Mouse (Mus musculus): ENCODE data around the gene Cdadc1. TPM values are rescaled to one million over a fixed set of nuclear protein-coding genes. Genes with fewer than 3 reads are reported as not detected.

The Cdadc1 gene
- polyA plus RNA-seq, 1 experiment from 2014 or later: 32.0 TPM

DNA sequence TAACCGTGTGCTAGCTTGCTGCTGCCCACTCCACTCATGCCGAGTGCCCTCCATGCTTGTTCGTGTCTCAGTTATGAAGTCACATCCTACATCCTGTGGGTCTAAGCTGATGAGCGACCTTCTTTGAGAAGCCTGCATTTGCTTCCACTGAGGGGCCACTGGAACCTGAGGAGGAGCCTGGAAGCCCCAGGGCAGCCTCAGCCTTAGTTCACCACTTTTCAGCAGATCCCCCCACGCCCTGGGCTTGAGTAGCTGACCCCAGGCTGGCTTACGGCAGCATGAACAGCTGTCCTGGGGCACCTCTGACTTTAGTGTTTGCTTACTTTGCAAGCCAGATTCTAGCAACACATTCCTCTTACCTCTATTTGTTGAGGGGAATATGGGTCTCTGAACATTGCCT lies 31.0 kb downstream of the Cdadc1 start:
- Histone ChIP-seq H3K4me2 (ENCODE audit: low read depth, low read length) (no peak overlapping the region), H3K9ac (replicated peaks; ENCODE audit: low read length) (no peak overlapping the region), H3K4me3 (ENCODE audit: low read depth, low read length) (no peak overlapping the region), H3K27me3 (ENCODE audit: control insufficient read depth, insufficient read depth, low read length) (no peaks in the 10 kb centered on the region), H3K4me1 (ENCODE audit: control insufficient read depth, insufficient read depth, low read length) (no peaks in the 10 kb centered on the region), H3K27ac (replicated peaks; ENCODE audit: low read depth, low read length) (no peak overlapping the region), H3K9me3 (replicated peaks; ENCODE audit: control insufficient read depth, low read length) (no peaks in the 10 kb centered on the region), H3K36me3 (replicated peaks; ENCODE audit: control insufficient read depth, insufficient read depth, low read depth, low read length) (no peaks in the 10 kb centered on the region; the same call in 1 of the 2 replicates)
- 80% methylated on average over 6 of the region's 6 CpGs for WGBS
- ATAC-seq (replicated peaks; ENCODE audit: insufficient number of reproducible peaks, low FRiP score, low TSS enrichment, low read depth) (no peak), DNase-seq (ENCODE audit: low spot score) (no peak)

DNA sequence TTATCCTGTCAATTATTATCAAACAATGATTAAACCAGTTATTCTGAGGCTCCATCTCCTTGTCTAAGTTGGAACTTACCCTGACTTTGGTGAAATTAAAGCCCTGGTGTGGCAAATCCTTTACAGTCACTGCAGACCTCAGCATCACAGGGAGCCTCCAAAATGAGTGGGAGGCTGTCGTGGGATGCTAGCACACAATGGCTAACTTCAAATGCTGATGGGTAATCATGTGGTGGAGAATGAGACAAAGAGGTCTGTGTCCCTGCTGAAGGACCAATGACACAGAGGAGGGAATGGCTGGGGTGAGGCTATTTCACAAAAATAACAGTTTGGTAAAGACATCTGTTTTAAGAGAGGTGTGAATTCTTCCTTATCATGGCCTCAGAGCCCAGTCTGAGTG lies 39.9 kb downstream of the Cdadc1 start:
- ATAC-seq (replicated peaks; ENCODE audit: insufficient number of reproducible peaks, low FRiP score, low TSS enrichment, low read depth): no peak
- DNase-seq (ENCODE audit: low spot score): no peak
- Histone ChIP-seq H3K36me3 (replicated peaks; ENCODE audit: control insufficient read depth, insufficient read depth, low read depth, low read length) (no peaks in the 10 kb centered on the region), H3K4me2 (ENCODE audit: low read depth, low read length) (no peak overlapping the region), H3K4me1 (ENCODE audit: control insufficient read depth, insufficient read depth, low read length) (no peaks in the 10 kb centered on the region), H3K9ac (replicated peaks; ENCODE audit: low read length) (no peak overlapping the region), H3K9me3 (replicated peaks; ENCODE audit: control insufficient read depth, low read length) (no peaks in the 10 kb centered on the region), H3K27ac (replicated peaks; ENCODE audit: low read depth, low read length) (no peak overlapping the region), H3K4me3 (ENCODE audit: low read depth, low read length) (no peak overlapping the region), H3K27me3 (ENCODE audit: control insufficient read depth, insufficient read depth, low read length) (no peaks in the 10 kb centered on the region)
- 46% methylated on average over 1 of the region's 1 CpGs for whole genome bisulfite sequencing

GRCm38 (mm10) chr14:59557071-59557470 lies 40.7 kb downstream of the Cdadc1 start:
- 74% methylated on average over 4 of the region's 4 CpGs for WGBS
- H3K4me3 ChIP-seq (ENCODE audit: low read depth, low read length): no peak overlapping the region
- H3K27me3 ChIP-seq (ENCODE audit: control insufficient read depth, insufficient read depth, low read length): no peaks in the 10 kb centered on the region
- DNase-seq (ENCODE audit: low spot score) (no peak), ATAC-seq (replicated peaks; ENCODE audit: insufficient number of reproducible peaks, low FRiP score, low TSS enrichment, low read depth) (no peak)
- H3K9me3 ChIP-seq (replicated peaks; ENCODE audit: control insufficient read depth, low read length): no peaks in the 10 kb centered on the region
- no peak overlapping the region for H3K9ac ChIP-seq (replicated peaks; ENCODE audit: low read length)
- no peaks in the 10 kb centered on the region for H3K36me3 ChIP-seq (replicated peaks; ENCODE audit: control insufficient read depth, insufficient read depth, low read depth, low read length)
- no peaks in the 10 kb centered on the region for H3K4me1 ChIP-seq (ENCODE audit: control insufficient read depth, insufficient read depth, low read length)
- no peak overlapping the region for H3K27ac ChIP-seq (replicated peaks; ENCODE audit: low read depth, low read length)
- H3K4me2 ChIP-seq (ENCODE audit: low read depth, low read length): no peak overlapping the region

DNA sequence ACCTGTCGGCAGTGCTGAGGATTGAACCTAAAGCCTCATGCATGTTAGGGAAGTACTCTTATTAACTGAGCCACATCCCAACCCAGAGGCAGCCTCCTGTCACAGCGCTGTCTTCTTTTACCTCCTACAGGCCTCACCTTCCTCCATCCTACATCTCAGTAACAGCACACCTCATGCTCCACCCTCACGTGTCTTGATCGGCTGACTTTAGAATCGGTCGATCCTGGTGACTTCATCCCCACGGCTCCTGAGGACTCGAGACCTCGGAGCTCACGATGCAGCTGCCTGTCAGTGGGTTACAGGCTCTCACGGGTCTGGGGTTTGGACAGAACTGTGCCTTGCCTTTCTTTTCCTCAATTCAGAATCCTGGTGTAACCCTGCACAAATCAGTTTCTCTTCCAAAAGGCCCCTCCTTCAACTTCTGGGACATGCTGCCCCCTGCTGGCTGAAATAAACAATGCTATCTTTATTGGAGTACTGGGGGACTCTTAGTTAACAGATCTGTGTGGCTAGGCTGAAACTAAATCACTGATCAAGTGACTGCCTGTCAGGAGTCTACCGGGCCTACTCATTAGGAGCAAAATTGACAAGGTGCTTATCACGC lies 41.7 kb downstream of the Cdadc1 start:
- 53% methylated on average over 13 of the region's 13 CpGs for WGBS
- H3K4me1 ChIP-seq (ENCODE audit: control insufficient read depth, insufficient read depth, low read length): no peaks in the 10 kb centered on the region
- no peak overlapping the region for H3K4me3 ChIP-seq (ENCODE audit: low read depth, low read length)
- DNase-seq (ENCODE audit: low spot score) (peak; percentile 87), ATAC-seq (replicated peaks; ENCODE audit: insufficient number of reproducible peaks, low FRiP score, low TSS enrichment, low read depth) (no peak)
- H3K9ac ChIP-seq (replicated peaks; ENCODE audit: low read length): no peak overlapping the region
- H3K27ac ChIP-seq (replicated peaks; ENCODE audit: low read depth, low read length): no peak overlapping the region
- no peaks in the 10 kb centered on the region for H3K9me3 ChIP-seq (replicated peaks; ENCODE audit: control insufficient read depth, low read length)
- no peaks in the 10 kb centered on the region for H3K27me3 ChIP-seq (ENCODE audit: control insufficient read depth, insufficient read depth, low read length)
- H3K4me2 ChIP-seq (ENCODE audit: low read depth, low read length): no peak overlapping the region
- H3K36me3 ChIP-seq (replicated peaks; ENCODE audit: control insufficient read depth, insufficient read depth, low read depth, low read length): no peaks in the 10 kb centered on the region

- ATAC-seq (replicated peaks; ENCODE audit: insufficient number of reproducible peaks, low FRiP score, low TSS enrichment, low read depth): no peak
- H3K9me3 ChIP-seq (replicated peaks; ENCODE audit: control insufficient read depth, low read length): no peaks in the 10 kb centered on the region
- no peak overlapping the region for H3K27ac ChIP-seq (replicated peaks; ENCODE audit: low read depth, low read length)
- 88% methylated on average over 8 of the region's 8 CpGs for WGBS
- no peak for DNase-seq (ENCODE audit: low spot score)
- no peak overlapping the region for H3K4me2 ChIP-seq (ENCODE audit: low read depth, low read length)
- H3K9ac ChIP-seq (replicated peaks; ENCODE audit: low read length): no peak overlapping the region
- H3K36me3 ChIP-seq (replicated peaks; ENCODE audit: control insufficient read depth, insufficient read depth, low read depth, low read length): no peaks in the 10 kb centered on the region
- no peaks in the 10 kb centered on the region for H3K27me3 ChIP-seq (ENCODE audit: control insufficient read depth, insufficient read depth, low read length)
- H3K4me1 ChIP-seq (ENCODE audit: control insufficient read depth, insufficient read depth, low read length): no peaks in the 10 kb centered on the region
- H3K4me3 ChIP-seq (ENCODE audit: low read depth, low read length): no peak overlapping the region
These were observed 42.7 kb downstream of the Cdadc1 start for GRCm38 (mm10) chr14:59555018-59555417.

DNA sequence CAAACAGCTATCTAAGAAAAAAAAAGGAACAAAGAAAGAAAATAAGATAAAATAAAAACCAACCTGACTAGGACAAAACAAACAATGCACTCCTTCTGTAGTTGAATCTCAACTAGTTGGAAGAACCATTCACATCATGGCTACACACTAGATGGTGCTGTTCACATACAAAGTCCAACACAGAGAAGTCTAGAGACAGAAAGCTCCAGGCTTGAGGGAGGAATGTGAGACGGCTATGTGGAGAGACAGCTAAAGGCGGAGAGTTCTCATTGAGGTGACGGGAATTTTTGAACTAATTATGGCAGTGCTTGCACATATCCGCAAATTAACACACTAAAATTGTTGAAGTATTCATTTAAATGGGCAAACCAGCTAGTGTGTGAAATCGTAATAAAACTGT lies 43.7 kb downstream of the Cdadc1 start:
- no peaks in the 10 kb centered on the region for H3K4me1 ChIP-seq (ENCODE audit: control insufficient read depth, insufficient read depth, low read length)
- H3K36me3 ChIP-seq (replicated peaks; ENCODE audit: control insufficient read depth, insufficient read depth, low read depth, low read length): no peaks in the 10 kb centered on the region
- no peaks in the 10 kb centered on the region for H3K27me3 ChIP-seq (ENCODE audit: control insufficient read depth, insufficient read depth, low read length)
- ATAC-seq (replicated peaks; ENCODE audit: insufficient number of reproducible peaks, low FRiP score, low TSS enrichment, low read depth): no peak
- H3K27ac ChIP-seq (replicated peaks; ENCODE audit: low read depth, low read length): no peak overlapping the region
- WGBS: 70% methylated on average over 5 of the region's 5 CpGs
- no peak overlapping the region for H3K9ac ChIP-seq (replicated peaks; ENCODE audit: low read length)
- H3K9me3 ChIP-seq (replicated peaks; ENCODE audit: control insufficient read depth, low read length): no peaks in the 10 kb centered on the region
- H3K4me3 ChIP-seq (ENCODE audit: low read depth, low read length): no peak overlapping the region
- DNase-seq (ENCODE audit: low spot score): peak; percentile 26
- no peak overlapping the region for H3K4me2 ChIP-seq (ENCODE audit: low read depth, low read length)

- Histone ChIP-seq H3K9me3 (replicated peaks; ENCODE audit: control insufficient read depth, low read length) (no peaks in the 10 kb centered on the region), H3K9ac (replicated peaks; ENCODE audit: low read length) (no peak overlapping the region), H3K36me3 (replicated peaks; ENCODE audit: control insufficient read depth, insufficient read depth, low read depth, low read length) (no peaks in the 10 kb centered on the region), H3K4me3 (ENCODE audit: low read depth, low read length) (no peak overlapping the region), H3K4me1 (ENCODE audit: control insufficient read depth, insufficient read depth, low read length) (no peaks in the 10 kb centered on the region), H3K27me3 (ENCODE audit: control insufficient read depth, insufficient read depth, low read length) (no peaks in the 10 kb centered on the region), H3K4me2 (ENCODE audit: low read depth, low read length) (no peak overlapping the region), H3K27ac (replicated peaks; ENCODE audit: low read depth, low read length) (no peak overlapping the region)
- WGBS: 58% methylated on average over 8 of the region's 8 CpGs
- ATAC-seq (replicated peaks; ENCODE audit: insufficient number of reproducible peaks, low FRiP score, low TSS enrichment, low read depth): no peak
- DNase-seq (ENCODE audit: low spot score): no peak
These were observed 45.8 kb downstream of the Cdadc1 start for GRCm38 (mm10) chr14:59551956-59552355.

GRCm38 (mm10) chr14:59550841-59551240 lies 46.9 kb downstream of the Cdadc1 start:
- no peak overlapping the region for H3K4me3 ChIP-seq (ENCODE audit: low read depth, low read length)
- H3K27ac ChIP-seq (replicated peaks; ENCODE audit: low read depth, low read length): no peak overlapping the region
- WGBS: 80% methylated on average over 2 of the region's 2 CpGs
- no peaks in the 10 kb centered on the region for H3K4me1 ChIP-seq (ENCODE audit: control insufficient read depth, insufficient read depth, low read length)
- no peaks in the 10 kb centered on the region for H3K27me3 ChIP-seq (ENCODE audit: control insufficient read depth, insufficient read depth, low read length)
- H3K4me2 ChIP-seq (ENCODE audit: low read depth, low read length): no peak overlapping the region
- ATAC-seq (replicated peaks; ENCODE audit: insufficient number of reproducible peaks, low FRiP score, low TSS enrichment, low read depth) (no peak), DNase-seq (ENCODE audit: low spot score) (no peak)
- no peak overlapping the region for H3K9ac ChIP-seq (replicated peaks; ENCODE audit: low read length)
- H3K36me3 ChIP-seq (replicated peaks; ENCODE audit: control insufficient read depth, insufficient read depth, low read depth, low read length): no peaks in the 10 kb centered on the region
- H3K9me3 ChIP-seq (replicated peaks; ENCODE audit: control insufficient read depth, low read length): no peaks in the 10 kb centered on the region

Data from embryonic facial prominence, embryonic 11.5 days (tissue).